Comparison of ENCODE assay signal across 22 mouse cellular contexts in genomic region chr10:37412401-37412800, GRCm38 (mm10).
DNase-seq lines count a peak whose midpoint lies in the region; ATAC-seq and TF ChIP-seq lines count a peak whose summit lies in the region.
"Had no signal": no experiment of that assay in that cellular context is flagged by ENCODE, and none has a peak within 500 bp of the region (broad histone marks: within the 10 kb centered on the region; RNA-seq: fewer than 3 reads in every experiment).

No protein-coding gene starts in this region.

- ATAC-seq in hindbrain, embryonic 15.5 days (ENCODE audit: low FRiP score, low read depth) = 0 out of 2 replicates have a peak, but pooled peaks have one; percentile 48
- no peak for ATAC-seq in hindbrain, embryonic 14.5 days (ENCODE audit: low FRiP score)
- ATAC-seq in hindbrain, postnatal 0 days = peak; percentile 69
- ATAC-seq in hindbrain, embryonic 12.5 days (ENCODE audit: low FRiP score) = no peak
- ATAC-seq: CD4-positive, CD25-positive, alpha-beta regulatory T cell, adult 4 months; forebrain, embryonic 13.5 days; forebrain, embryonic 15.5 days; forebrain, postnatal 0 days had no signal

- no peak overlapping the region for H3K27ac ChIP-seq in hindbrain, embryonic 15.5 days (replicated peaks)
- H3K27ac ChIP-seq in hindbrain, embryonic 14.5 days = no peak overlapping the region
- no peak overlapping the region for H3K27ac ChIP-seq in hindbrain, postnatal 0 days
- H3K27ac ChIP-seq in hindbrain, embryonic 12.5 days = no peak overlapping the region
- H3K27ac ChIP-seq: embryonic facial prominence, embryonic 10.5 days; embryonic facial prominence, embryonic 12.5 days; forebrain, embryonic 13.5 days; forebrain, embryonic 15.5 days had no signal

- no peaks in the 10 kb centered on the region for H3K27me3 ChIP-seq in hindbrain, embryonic 15.5 days
- no peaks in the 10 kb centered on the region for H3K27me3 ChIP-seq in hindbrain, embryonic 14.5 days (ENCODE audit: control insufficient read depth, insufficient read depth, low read length)
- no peaks in the 10 kb centered on the region for H3K27me3 ChIP-seq in hindbrain, postnatal 0 days (ENCODE audit: insufficient read depth, low read length)
- H3K27me3 ChIP-seq in hindbrain, embryonic 12.5 days = no peaks in the 10 kb centered on the region
- H3K27me3 ChIP-seq: CH12.LX; embryonic facial prominence, embryonic 12.5 days; forebrain, embryonic 13.5 days; forebrain, embryonic 15.5 days had no signal

- TF ChIP-seq CTCF in hindbrain, postnatal 0 days (IDR thresholded peaks at IDR 0.05; ENCODE audit: low read depth) = no peak

- DNase-seq in hindbrain, embryonic 14.5 days (ENCODE audit: low spot score) = no peak
- DNase-seq in hindbrain, postnatal 0 days (ENCODE audit: low spot score) = peak; percentile 27
- DNase-seq in Muller cell, postnatal 12 days (ENCODE audit: inconsistent ontology term) = peak; percentile 52
- no peak for DNase-seq in right cerebral cortex, postnatal 14 days
- DNase-seq: adrenal gland, adult 2 months; adrenal gland, postnatal 10 days; adrenal gland, postnatal 25 days; B cell, adult 2 months; cerebellum, adult 11-12 months; cerebellum, adult 2 months; cerebellum, adult 9-10 months; cerebellum, postnatal 25 days; forebrain, postnatal 0 days had no signal

- H3K4me2 ChIP-seq in hindbrain, embryonic 15.5 days = no peak overlapping the region
- H3K4me2 ChIP-seq in hindbrain, embryonic 14.5 days (replicated peaks) = no peak overlapping the region
- no peak overlapping the region for H3K4me2 ChIP-seq in hindbrain, postnatal 0 days (ENCODE audit: low read depth, low read length)
- H3K4me2 ChIP-seq in hindbrain, embryonic 12.5 days (replicated peaks) = no peak overlapping the region
- H3K4me2 ChIP-seq: embryonic facial prominence, embryonic 12.5 days; forebrain, embryonic 13.5 days; forebrain, embryonic 15.5 days had no signal

- H3K4me3 ChIP-seq in hindbrain, embryonic 15.5 days = no peak overlapping the region
- H3K4me3 ChIP-seq in hindbrain, embryonic 14.5 days (replicated peaks; ENCODE audit: low read length) = no peak overlapping the region
- H3K4me3 ChIP-seq in hindbrain, postnatal 0 days (ENCODE audit: low read length) = no peak overlapping the region
- no peak overlapping the region for H3K4me3 ChIP-seq in hindbrain, embryonic 12.5 days
- H3K4me3 ChIP-seq: embryonic facial prominence, embryonic 10.5 days; embryonic facial prominence, embryonic 12.5 days; forebrain, embryonic 13.5 days; forebrain, embryonic 15.5 days had no signal

- 42% methylated on average over 1 of the region's 1 CpGs for WGBS in hindbrain, embryonic 15.5 days
- WGBS in hindbrain, embryonic 14.5 days = 59% methylated on average over 1 of the region's 1 CpGs
- WGBS in hindbrain, postnatal 0 days = 38% methylated on average over 1 of the region's 1 CpGs
- WGBS in hindbrain, embryonic 12.5 days = 85% methylated on average over 1 of the region's 1 CpGs

- no peaks in the 10 kb centered on the region for H3K36me3 ChIP-seq in hindbrain, embryonic 15.5 days
- no peaks in the 10 kb centered on the region for H3K36me3 ChIP-seq in hindbrain, embryonic 14.5 days (replicated peaks; ENCODE audit: control insufficient read depth, insufficient read depth)
- no peaks in the 10 kb centered on the region for H3K36me3 ChIP-seq in hindbrain, postnatal 0 days (ENCODE audit: insufficient read depth, low read length)
- no peaks in the 10 kb centered on the region for H3K36me3 ChIP-seq in hindbrain, embryonic 12.5 days
- H3K36me3 ChIP-seq: embryonic facial prominence, embryonic 10.5 days; embryonic facial prominence, embryonic 12.5 days; forebrain, embryonic 15.5 days; G1E had no signal

- H3K9ac ChIP-seq in hindbrain, embryonic 15.5 days = no peak overlapping the region
- no peak overlapping the region for H3K9ac ChIP-seq in hindbrain, embryonic 14.5 days
- H3K9ac ChIP-seq in hindbrain, postnatal 0 days (replicated peaks; ENCODE audit: low read length) = no peak overlapping the region
- no peak overlapping the region for H3K9ac ChIP-seq in hindbrain, embryonic 12.5 days
- H3K9ac ChIP-seq: embryonic facial prominence, embryonic 12.5 days; forebrain, embryonic 13.5 days; forebrain, embryonic 15.5 days; forebrain, postnatal 0 days had no signal

- no peaks in the 10 kb centered on the region for H3K9me3 ChIP-seq in hindbrain, embryonic 15.5 days
- H3K9me3 ChIP-seq in hindbrain, embryonic 14.5 days (ENCODE audit: control insufficient read depth, low read length) = no peaks in the 10 kb centered on the region
- no peaks in the 10 kb centered on the region for H3K9me3 ChIP-seq in hindbrain, postnatal 0 days (ENCODE audit: low read length)
- H3K9me3 ChIP-seq in hindbrain, embryonic 12.5 days (replicated peaks) = no peaks in the 10 kb centered on the region
- H3K9me3 ChIP-seq: embryonic facial prominence, embryonic 10.5 days; embryonic facial prominence, embryonic 12.5 days; forebrain, embryonic 13.5 days; forebrain, embryonic 15.5 days; G1E had no signal

- no peaks in the 10 kb centered on the region for H3K4me1 ChIP-seq in hindbrain, embryonic 15.5 days (replicated peaks)
- no peaks in the 10 kb centered on the region for H3K4me1 ChIP-seq in hindbrain, embryonic 14.5 days (replicated peaks; ENCODE audit: control insufficient read depth, insufficient read depth, low read length)
- no peaks in the 10 kb centered on the region for H3K4me1 ChIP-seq in hindbrain, postnatal 0 days (ENCODE audit: insufficient read depth, low read length)
- H3K4me1 ChIP-seq in hindbrain, embryonic 12.5 days = no peaks in the 10 kb centered on the region
- H3K4me1 ChIP-seq: embryonic facial prominence, embryonic 10.5 days; embryonic facial prominence, embryonic 12.5 days had no signal

Comparison
In these comparisons a context has a peak if more than half of its experiments do, and no peak if none do; other contexts are left out.
1. ATAC-seq: peak in hindbrain, embryonic 15.5 days (single experiment) and hindbrain, postnatal 0 days (single experiment); none in hindbrain, embryonic 14.5 days (single experiment) and hindbrain, embryonic 12.5 days (single experiment).
2. DNase-seq: peak in hindbrain, postnatal 0 days (single experiment) and Muller cell, postnatal 12 days (single experiment); none in hindbrain, embryonic 14.5 days (single experiment) and right cerebral cortex, postnatal 14 days (single experiment).